Mouse (Mus musculus) brain, adult 2 months (tissue): Measurements from ENCODE around the gene Tnfsfm13.
"Not testable (repeated sequence)": the region's sequence is repeated elsewhere in the genome, so short reads cannot be mapped to it uniquely, and the experiment has no call there.

Experiments used
- DNase-seq: peaks from one replicate; pipeline ENCODE4 v3.0.0; 2011; ENCODE audit warnings: low read depth, low spot score

The Tnfsfm13 gene

GRCm38 (mm10) chr11:69695361-69696181 is at the start of gene Tnfsfm13, which contains the start of gene Tnfsf12:
Gene Tnfsfm13 (minus strand): TSS chr11:69696098.
Gene Tnfsf12 (minus strand): TSS chr11:69695849.
- DNase-seq: peak; percentile 50

GRCm38 (mm10) chr11:69731408-69731807 is 35.5 kb upstream of the Tnfsfm13 start:
- DNase-seq: not testable (repeated sequence)

GRCm38 (mm10) chr11:69729063-69729462 is 33.2 kb upstream of the Tnfsfm13 start:
- peak; percentile 77 for DNase-seq

- DNase-seq: no peak
Observed at GRCm38 (mm10) chr11:69725951-69726350, 30.1 kb upstream of the Tnfsfm13 start.

- DNase-seq: no peak
Observed at GRCm38 (mm10) chr11:69723074-69723473, 27.2 kb upstream of the Tnfsfm13 start.

- DNase-seq: no peak
Observed at GRCm38 (mm10) chr11:69720852-69721251, 25.0 kb upstream of the Tnfsfm13 start.

GRCm38 (mm10) chr11:69719423-69719822 is 23.5 kb upstream of the Tnfsfm13 start:
- DNase-seq: no peak

GRCm38 (mm10) chr11:69718661-69719060 is 22.8 kb upstream of the Tnfsfm13 start:
- DNase-seq: no peak

- DNase-seq: no peak
Observed at GRCm38 (mm10) chr11:69716953-69717352, 21.1 kb upstream of the Tnfsfm13 start.

GRCm38 (mm10) chr11:69715929-69716328 is 20.0 kb upstream of the Tnfsfm13 start:
- peak; percentile 53 for DNase-seq

GRCm38 (mm10) chr11:69715482-69715881 is 19.6 kb upstream of the Tnfsfm13 start:
- no peak for DNase-seq

GRCm38 (mm10) chr11:69714636-69715329 is 18.9 kb upstream of the Tnfsfm13 start:
- no peak for DNase-seq

- DNase-seq: no peak
Observed at GRCm38 (mm10) chr11:69712954-69713672, 17.2 kb upstream of the Tnfsfm13 start.

GRCm38 (mm10) chr11:69711082-69711481 is 15.2 kb upstream of the Tnfsfm13 start:
- no peak for DNase-seq

- DNase-seq: no peak
Observed at GRCm38 (mm10) chr11:69710470-69710869, 14.6 kb upstream of the Tnfsfm13 start.

- peak; percentile 62 for DNase-seq
Observed at GRCm38 (mm10) chr11:69709554-69710446, 13.9 kb upstream of the Tnfsfm13 start.

- DNase-seq: peak; percentile 46
Observed at GRCm38 (mm10) chr11:69708614-69709265, 12.8 kb upstream of the Tnfsfm13 start.

GRCm38 (mm10) chr11:69707873-69708381 is 12.0 kb upstream of the Tnfsfm13 start:
- DNase-seq: no peak

GRCm38 (mm10) chr11:69707480-69707847 is 11.6 kb upstream of the Tnfsfm13 start:
- no peak for DNase-seq

- peak; percentile 98 for DNase-seq
Observed at GRCm38 (mm10) chr11:69706775-69707479, 11.0 kb upstream of the Tnfsfm13 start.
